Mouse (Mus musculus) liver, embryonic 14.5 days (tissue): ENCODE measurements around the gene Baiap2l1.

Experiments
- CTCF ChIP-seq: IDR thresholded peaks from 2 replicates; pipeline ENCODE4 v1.5.1; 2016; ENCODE audit warnings: antibody characterized with exemption, low read depth, control low read depth
- EP300 ChIP-seq: IDR thresholded peaks from 2 replicates; pipeline ENCODE4 v1.6.1; 2016; ENCODE audit warnings: antibody characterized with exemption, low read depth

DNA sequence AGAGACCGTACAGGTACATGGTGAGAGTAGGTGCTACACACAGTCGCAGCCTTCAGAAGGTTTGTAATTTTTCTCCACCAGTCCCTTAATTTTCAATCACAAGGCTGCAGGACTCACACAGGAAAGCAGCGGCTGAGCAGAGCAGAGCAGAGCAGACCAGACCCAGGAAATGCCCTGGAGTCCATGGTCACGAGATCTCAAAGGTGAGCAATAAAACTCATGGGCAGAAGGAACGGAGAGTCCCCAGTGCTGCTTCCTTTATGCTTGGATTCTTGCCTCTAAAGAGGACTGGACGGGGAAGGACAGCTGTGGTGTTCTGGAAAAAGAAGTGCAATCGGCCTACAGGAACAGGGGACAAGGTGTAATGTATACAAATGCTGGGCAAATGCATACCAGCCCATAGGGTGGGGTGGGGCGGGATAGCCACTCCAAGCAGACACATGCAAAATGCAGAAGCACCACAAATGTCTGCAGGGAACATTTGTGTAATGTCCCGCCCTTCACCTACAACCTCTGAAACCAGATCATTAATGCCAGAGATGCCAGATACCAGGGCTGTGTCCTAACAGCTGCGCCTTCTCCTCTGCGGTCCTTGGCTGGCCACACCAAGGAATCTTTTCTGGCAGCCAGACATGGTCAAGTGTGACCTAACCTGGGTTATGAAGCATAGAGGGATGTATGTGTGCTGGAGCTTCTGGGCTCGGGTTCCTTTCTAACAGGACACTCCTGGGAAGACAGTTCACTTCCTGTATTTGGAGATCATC, 43.0 kb downstream of the Baiap2l1 start:
- no peak for TF ChIP-seq CTCF
- TF ChIP-seq EP300: no peak
